Mouse (Mus musculus) leukemia stem cell, adult 10-12 weeks (primary cell): ENCODE measurements around the gene Prl7d1. TPM values are rescaled to one million over a fixed set of nuclear protein-coding genes. Genes with fewer than 3 reads are reported as not detected.

ENCODE experiments used
- polyA plus RNA-seq: library from polyadenylated mRNA; stranded (reverse); fragments of >175 nt; gene quantifications from 2 replicates; pipeline ENCODE4 v1.2.3, GENCODE M21; 2012; ENCODE audit warnings: low replicate concordance

The Prl7d1 gene
- polyA plus RNA-seq, result not detected in 2 replicates

GRCm38 (mm10) chr13:27716636-27717035, at the start of gene Prl7d1:
Prl7d1 (minus strand) TSS chr13:27716736.

GRCm38 (mm10) chr13:27667936-27668335, 48.6 kb downstream of the Prl7d1 start, which contains the start of gene Prl7a2:
Prl7a2 (minus strand) TSS chr13:27668036.

Other genes starting within 250 kb of the Prl7d1 start
- gene Prl8a8, start 203.5 kb downstream of the Prl7d1 start, polyA plus RNA-seq, result not detected in 2 replicates
- not detected in 2 replicates for gene Prl8a9, start 152.1 kb downstream of the Prl7d1 start, polyA plus RNA-seq
- gene Prl8a1, start 134.6 kb downstream of the Prl7d1 start, polyA plus RNA-seq, result not detected in 2 replicates
- not detected in 2 replicates for gene Prl7b1, start 106.2 kb downstream of the Prl7d1 start, polyA plus RNA-seq
- not detected in 2 replicates for gene Prl7a1, start 74.2 kb downstream of the Prl7d1 start, polyA plus RNA-seq
- gene Prl7a2, start 48.7 kb downstream of the Prl7d1 start, polyA plus RNA-seq, result not detected in 2 replicates
- not detected in 2 replicates for gene Prl7c1, start 64.1 kb upstream of the Prl7d1 start, polyA plus RNA-seq
- gene Prl2a1, start 84.9 kb upstream of the Prl7d1 start, polyA plus RNA-seq, result not detected in 2 replicates
- gene Prl2c1, start 132.6 kb upstream of the Prl7d1 start, polyA plus RNA-seq, result not detected in 2 replicates